Mouse (Mus musculus) C2C12 (cell line): ENCODE data around the gene Kdm4c. TPM values are rescaled to one million over a fixed set of nuclear protein-coding genes. Genes with fewer than 3 reads are reported as not detected.

Source experiments
- H3K27me3 ChIP-seq: one replicate; pipeline ENCODE4 v1.6.1; 2011; ENCODE audit not compliant: control insufficient read depth, insufficient read depth, insufficient read length
- H3K36me3 ChIP-seq: one replicate; pipeline ENCODE4 v1.6.1; 2011; ENCODE audit not compliant: control insufficient read depth, insufficient read depth
- H3K4me3 ChIP-seq: one replicate; pipeline ENCODE4 v1.5.1; 2011; ENCODE audit warnings: mild to moderate bottlenecking, control low read depth; ENCODE audit not compliant: poor library complexity, insufficient read depth, severe bottlenecking
- H3K79me2 ChIP-seq: one replicate; pipeline ENCODE4 v1.6.1; 2011; ENCODE audit not compliant: control insufficient read depth, insufficient read depth
- H3K79me3 ChIP-seq: one replicate; pipeline ENCODE4 v1.6.1; 2011; ENCODE audit warnings: low read depth, control low read depth
- H3ac ChIP-seq: one replicate; pipeline ENCODE3; 2011; ENCODE audit warnings: low read depth; ENCODE audit not compliant: control insufficient read depth, insufficient read length
- CEBPB ChIP-seq: IDR thresholded peaks from one replicate; pipeline ENCODE4 v1.6.1; 2011; ENCODE audit warnings: low read depth, mild to moderate bottlenecking, control low read depth, moderate library complexity
- CTCF ChIP-seq: IDR thresholded peaks from one replicate; pipeline ENCODE4 v1.5.1; 2011; ENCODE audit not compliant: control insufficient read depth, insufficient read depth, insufficient read length
- FOSL1 ChIP-seq: IDR thresholded peaks from one replicate; pipeline ENCODE4 v1.8.0; 2011; ENCODE audit warnings: mild to moderate bottlenecking, low read length; ENCODE audit not compliant: poor library complexity, insufficient read depth, severe bottlenecking
- MAX ChIP-seq: IDR thresholded peaks from one replicate; pipeline ENCODE4 v1.6.1; 2011; ENCODE audit warnings: mild to moderate bottlenecking, control low read depth
- MYOD1 ChIP-seq: IDR thresholded peaks from one replicate; pipeline ENCODE4 v1.6.1; 2011; ENCODE audit warnings: low read depth; ENCODE audit not compliant: control insufficient read depth, insufficient read length
- MYOG ChIP-seq: IDR thresholded peaks from one replicate; pipeline ENCODE4 v1.6.1; 2011; ENCODE audit not compliant: control insufficient read depth, insufficient read length; ENCODE audit errors: extremely low read depth
- USF1 ChIP-seq: IDR thresholded peaks from one replicate; pipeline ENCODE4 v1.6.1; 2011; ENCODE audit warnings: low read depth, mild to moderate bottlenecking, control low read depth, moderate library complexity
- polyA plus RNA-seq: library from polyadenylated mRNA; unstranded; fragments of >200 nt; fragmentation: generic; extraction: Trizol; gene quantifications from one replicate; pipeline ENCODE4 v1.2.1, GENCODE M21; 2012; ENCODE audit warnings: missing spikeins

Gene Kdm4c
- polyA plus RNA-seq, 1 experiment: 2.7 TPM

GRCm38 (mm10) chr4:74231405-74231804 lies 10.9 kb upstream of the Kdm4c start:
- TF ChIP-seq MYOG (no peak), FOSL1 (no peak)
- Histone ChIP-seq H3K79me3 (no peaks in the 10 kb centered on the region), H3K36me3 (no peaks in the 10 kb centered on the region), H3ac (no peak overlapping the region), H3K27me3 (no peaks in the 10 kb centered on the region), H3K79me2 (no peaks in the 10 kb centered on the region), H3K4me3 (no peak overlapping the region)

GRCm38 (mm10) chr4:74233534-74233933 lies 8.8 kb upstream of the Kdm4c start:
- Histone ChIP-seq H3K79me3 (no peaks in the 10 kb centered on the region), H3K79me2 (no peaks in the 10 kb centered on the region), H3K36me3 (no peaks in the 10 kb centered on the region), H3ac (no peak overlapping the region), H3K27me3 (no peaks in the 10 kb centered on the region), H3K4me3 (no peak overlapping the region)
- TF ChIP-seq FOSL1 (no peak), CEBPB (no peak), MAX (no peak), CTCF (no peak), MYOD1 (no peak), MYOG (no peak), USF1 (no peak)

GRCm38 (mm10) chr4:74251348-74252244 lies 9.3 kb downstream of the Kdm4c start:
- TF ChIP-seq FOSL1 (no peak), CTCF (peak; percentile 2), MYOG (no peak), MYOD1 (peak; percentile 57), CEBPB (no peak), MAX (peak; percentile 68), USF1 (peak; percentile 99)
- Histone ChIP-seq H3ac (peak overlapping the region; percentile 90), H3K4me3 (peak overlapping the region; percentile 72), H3K79me3 (peaks cover 27% of the 10 kb centered on the region), H3K79me2 (peaks cover 47% of the 10 kb centered on the region), H3K36me3 (no peaks in the 10 kb centered on the region), H3K27me3 (no peaks in the 10 kb centered on the region)

- no peak for TF ChIP-seq CTCF
- no peak for TF ChIP-seq FOSL1
- no peak for TF ChIP-seq CEBPB
- no peak for TF ChIP-seq USF1
- TF ChIP-seq MAX: no peak
- TF ChIP-seq MYOD1: no peak
- TF ChIP-seq MYOG: no peak
- peak overlapping the region; percentile 90 for H3ac ChIP-seq
- H3K79me2 ChIP-seq: peaks cover 54% of the 10 kb centered on the region
- peak overlapping the region; percentile 72 for H3K4me3 ChIP-seq
- no peaks in the 10 kb centered on the region for H3K36me3 ChIP-seq
- peaks cover 30% of the 10 kb centered on the region for H3K79me3 ChIP-seq
- H3K27me3 ChIP-seq: no peaks in the 10 kb centered on the region
These were observed 10.2 kb downstream of the Kdm4c start for GRCm38 (mm10) chr4:74252245-74253105.

- Histone ChIP-seq H3ac (no peak overlapping the region), H3K4me3 (no peak overlapping the region), H3K79me2 (peaks cover 97% of the 10 kb centered on the region), H3K36me3 (no peaks in the 10 kb centered on the region), H3K79me3 (peaks cover 58% of the 10 kb centered on the region), H3K27me3 (no peaks in the 10 kb centered on the region)
- TF ChIP-seq FOSL1 (no peak), MAX (no peak), MYOD1 (no peak), CEBPB (no peak), CTCF (no peak), USF1 (no peak), MYOG (no peak)
These were observed 15.6 kb downstream of the Kdm4c start for GRCm38 (mm10) chr4:74257882-74258281.
